Mouse (Mus musculus) frontal cortex, postnatal 36 days (tissue): ENCODE results near the gene Tgfbr2.

Source experiments
- DNase-seq, 2 experiments: peaks; one replicate each; pipeline ENCODE4 v3.0.0; 2022; ENCODE audit warnings: low spot score in 2 of 2

The Tgfbr2 gene

GRCm38 (mm10) chr9:116160067-116160466 is 15.1 kb downstream of the Tgfbr2 start:
- no peak for DNase-seq

- no peak for DNase-seq
These were observed 18.7 kb downstream of the Tgfbr2 start for GRCm38 (mm10) chr9:116156501-116156900.

GRCm38 (mm10) chr9:116152878-116153277 is 22.3 kb downstream of the Tgfbr2 start:
- peak; percentile 34 to 42 for DNase-seq

- DNase-seq: no peak
These were observed 24.3 kb downstream of the Tgfbr2 start for GRCm38 (mm10) chr9:116150725-116151396.

GRCm38 (mm10) chr9:116148809-116149208 is 26.4 kb downstream of the Tgfbr2 start:
- no peak for DNase-seq

GRCm38 (mm10) chr9:116146235-116146634 is 28.9 kb downstream of the Tgfbr2 start:
- no peak for DNase-seq

GRCm38 (mm10) chr9:116145231-116145641 is 29.9 kb downstream of the Tgfbr2 start:
- no peak for DNase-seq

GRCm38 (mm10) chr9:116140422-116140821 is 34.7 kb downstream of the Tgfbr2 start:
- DNase-seq: no peak

GRCm38 (mm10) chr9:116139549-116139948 is 35.6 kb downstream of the Tgfbr2 start:
- no peak for DNase-seq

- DNase-seq: peak in 1 of 2 experiments; percentile 60
These were observed 36.5 kb downstream of the Tgfbr2 start for GRCm38 (mm10) chr9:116138595-116139134.

GRCm38 (mm10) chr9:116137645-116138044 is 37.5 kb downstream of the Tgfbr2 start:
- no peak for DNase-seq

- no peak for DNase-seq
These were observed 38.3 kb downstream of the Tgfbr2 start for GRCm38 (mm10) chr9:116136811-116137210.

- no peak for DNase-seq
These were observed 39.0 kb downstream of the Tgfbr2 start for GRCm38 (mm10) chr9:116136146-116136545.

- no peak for DNase-seq
These were observed 40.7 kb downstream of the Tgfbr2 start for GRCm38 (mm10) chr9:116134488-116134887.

- no peak for DNase-seq
These were observed 41.7 kb downstream of the Tgfbr2 start for GRCm38 (mm10) chr9:116133312-116133980.

GRCm38 (mm10) chr9:116128886-116129285 is 46.3 kb downstream of the Tgfbr2 start:
- no peak for DNase-seq

GRCm38 (mm10) chr9:116128311-116128710 is 46.8 kb downstream of the Tgfbr2 start:
- no peak for DNase-seq

- no peak for DNase-seq
These were observed 48.7 kb downstream of the Tgfbr2 start for GRCm38 (mm10) chr9:116126494-116126893.

GRCm38 (mm10) chr9:116122969-116123589 is 52.1 kb downstream of the Tgfbr2 start:
- DNase-seq: no peak

- DNase-seq: no peak
These were observed 52.6 kb downstream of the Tgfbr2 start for GRCm38 (mm10) chr9:116122544-116122943.

- DNase-seq: no peak
These were observed 53.7 kb downstream of the Tgfbr2 start for GRCm38 (mm10) chr9:116121472-116121871.

GRCm38 (mm10) chr9:116119990-116120389 is 55.2 kb downstream of the Tgfbr2 start:
- DNase-seq: no peak
